ENCODE assay signal across 9 mouse cellular contexts in the genomic region with DNA sequence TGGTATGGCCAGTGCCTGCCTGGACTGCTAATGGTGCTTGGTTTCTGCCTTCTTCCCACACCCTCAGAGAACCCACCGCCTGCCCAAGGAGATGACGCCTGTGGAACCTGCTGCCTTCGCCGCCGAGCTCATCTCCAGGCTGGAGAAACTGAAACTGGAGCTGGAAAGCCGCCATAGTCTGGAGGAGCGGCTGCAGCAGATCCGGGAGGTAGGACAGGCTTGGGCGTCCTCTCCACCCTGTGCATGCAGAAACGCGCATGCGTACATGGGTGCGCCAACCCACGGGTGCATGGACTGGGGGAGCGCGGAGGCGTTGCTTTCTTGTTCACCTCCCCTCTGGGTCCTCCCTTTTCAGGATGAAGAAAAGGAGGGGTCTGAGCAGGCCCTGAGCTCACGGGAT. TPM values are rescaled to one million over a fixed set of nuclear protein-coding genes. Genes with fewer than 3 reads are reported as not detected.
DNase-seq lines count a peak whose midpoint lies in the region.
"Had no signal": no experiment of that assay in that cellular context is flagged by ENCODE, and none has a peak within 500 bp of the region (broad histone marks: within the 10 kb centered on the region; RNA-seq: fewer than 3 reads in every experiment).

No protein-coding gene starts in this region.

- peak; percentile 12 for DNase-seq in adrenal gland, adult 2 months
- no peak for DNase-seq in adrenal gland, adult 18-20 months (ENCODE audit: low spot score in 2 of 2)
- peak; percentile 92 for DNase-seq in right cerebral cortex, adult 18-20 months
- no peak for DNase-seq in right cerebral cortex, postnatal 4 days
- peak; percentile 59 for DNase-seq in left cerebral cortex, postnatal 4 days
- DNase-seq in thymus, postnatal 4 days = no peak
- DNase-seq in gastrocnemius, adult 8-10 months (ENCODE audit: low spot score in 2 of 2) = no peak
- no peak for DNase-seq in thymus, adult 18-20 months
- DNase-seq: kidney, adult 2 months had no signal

- intact Hi-C loops in left cerebral cortex, postnatal 4 days (cut with DNase I) = no loop called here

RNA-seq across cellular contexts. Expression of a gene that starts 21.7 kb away (rescaled TPM):
- 10 to 100 TPM; 28.6 to 47.1 TPM for total RNA-seq in adrenal gland, adult 2 months (2021)
- 25.7 and 31.4 TPM in 2 replicates for polyA plus RNA-seq in adrenal gland, adult 2 months (2012; rRNA removed)
- 10 to 100 TPM; 36.9 to 56.2 TPM for total RNA-seq in adrenal gland, adult 18-20 months (2021)
- 10 to 100 TPM; 31.1 to 35.9 TPM for total RNA-seq in left cerebral cortex, postnatal 4 days (2021)
- total RNA-seq in gastrocnemius, adult 8-10 months (2022) = 10 to 100 TPM in 2 of 4 experiments, 1 to 10 TPM in 2; 7.4 to 13.8 (median 10.0) TPM

Comparison
In these comparisons a context has a peak if more than half of its experiments do, and no peak if none do; other contexts are left out.
1. DNase-seq: peak in adrenal gland, adult 2 months (single experiment), right cerebral cortex, adult 18-20 months (single experiment) and left cerebral cortex, postnatal 4 days (single experiment); none in adrenal gland, adult 18-20 months (0 of 2), right cerebral cortex, postnatal 4 days (single experiment), thymus, postnatal 4 days (single experiment), gastrocnemius, adult 8-10 months (0 of 2) and thymus, adult 18-20 months (0 of 2).